In genomic region chr14:118272594-118273555, GRCm38 (mm10) we compare ENCODE assay signal across 26 mouse cellular contexts. TPM values are rescaled to one million over a fixed set of nuclear protein-coding genes. Genes with fewer than 3 reads are reported as not detected.
DNase-seq lines count a peak whose midpoint lies in the region; ATAC-seq and TF ChIP-seq lines count a peak whose summit lies in the region.
"Had no signal": no experiment of that assay in that cellular context is flagged by ENCODE, and none has a peak within 500 bp of the region (broad histone marks: within the 10 kb centered on the region; RNA-seq: fewer than 3 reads in every experiment).

No protein-coding gene starts in this region.

- H3K9ac ChIP-seq in MEL (ENCODE audit: control insufficient read depth, low read depth, low read length, poor library complexity, severe bottlenecking): no peak overlapping the region
- no peak overlapping the region for H3K9ac ChIP-seq in intestine, postnatal 0 days (ENCODE audit: low read depth, low read length)
- no peak overlapping the region for H3K9ac ChIP-seq in stomach, embryonic 16.5 days (ENCODE audit: low read length)
- H3K9ac ChIP-seq in forebrain, embryonic 16.5 days (replicated peaks; ENCODE audit: low read depth, low read length): no peak overlapping the region
- H3K9ac ChIP-seq in midbrain, postnatal 0 days (replicated peaks; ENCODE audit: low read length, poor library complexity, severe bottlenecking): no peak overlapping the region
- H3K9ac ChIP-seq: embryonic facial prominence, embryonic 13.5 days; forebrain, embryonic 12.5 days; forebrain, postnatal 0 days; heart, embryonic 12.5 days; hindbrain, embryonic 15.5 days had no signal

- H3K4me2 ChIP-seq in intestine, postnatal 0 days (replicated peaks; ENCODE audit: low read depth): no peak overlapping the region
- no peak overlapping the region for H3K4me2 ChIP-seq in stomach, embryonic 16.5 days (ENCODE audit: low read depth, low read length)
- H3K4me2 ChIP-seq in forebrain, embryonic 16.5 days (ENCODE audit: low read length): no peak overlapping the region
- no peak overlapping the region for H3K4me2 ChIP-seq in midbrain, postnatal 0 days (ENCODE audit: low read depth, low read length, poor library complexity, severe bottlenecking)
- H3K4me2 ChIP-seq: embryonic facial prominence, embryonic 13.5 days; forebrain, embryonic 12.5 days; heart, embryonic 12.5 days; hindbrain, embryonic 15.5 days had no signal

- no peak for TF ChIP-seq POLR2A in MEL (IDR thresholded peaks at IDR 0.05; ENCODE audit: control insufficient read depth in 1 of 2, insufficient read depth in 1 of 2, low read depth in 1 of 2, low read length in 2 of 2, poor library complexity in 1 of 2)

- no peaks in the 10 kb centered on the region for H3K79me2 ChIP-seq in MEL (ENCODE audit: control insufficient read depth, insufficient read depth, low read length, poor library complexity)

- 44% methylated on average over 6 of the region's 6 CpGs for WGBS in intestine, postnatal 0 days
- 57% methylated on average over 6 of the region's 6 CpGs for WGBS in stomach, embryonic 16.5 days
- 89% methylated on average over 6 of the region's 6 CpGs for WGBS in forebrain, embryonic 16.5 days
- WGBS in midbrain, postnatal 0 days: 86% methylated on average over 6 of the region's 6 CpGs

- no peak for TF ChIP-seq RAD21 in MEL (IDR thresholded peaks at IDR 0.05; ENCODE audit: low read depth, low read length)

- ATAC-seq in common myeloid progenitor, adult 5-6 weeks (replicated peaks; ENCODE audit: low read depth, poor library complexity, severe bottlenecking): 0 out of 2 replicates have a peak, but pooled peaks have one; percentile 18
- peak; percentile 70 for ATAC-seq in intestine, postnatal 0 days
- ATAC-seq in stomach, embryonic 16.5 days (ENCODE audit: insufficient read depth, low FRiP score): peak; percentile 68; the same call in 1 of the 2 replicates
- no peak for ATAC-seq in forebrain, embryonic 16.5 days
- no peak for ATAC-seq in midbrain, postnatal 0 days (ENCODE audit: low FRiP score)
- ATAC-seq: forebrain, postnatal 0 days had no signal

- peak; percentile 5 for DNase-seq in MEL (ENCODE audit: low read depth, low spot score)
- DNase-seq in adrenal gland, adult 18-20 months (ENCODE audit: low spot score in 2 of 2): no peak
- no peak for DNase-seq in midbrain, postnatal 0 days (ENCODE audit: low spot score)
- DNase-seq: adrenal gland, postnatal 10 days; cerebellum, adult 11-12 months; cerebellum, adult 9-10 months; cerebellum, postnatal 25 days; forebrain, postnatal 0 days; gastrocnemius, postnatal 14 days had no signal

- H3K36me3 ChIP-seq in MEL (ENCODE audit: control insufficient read depth in 1 of 2, insufficient read depth in 2 of 2, low read length in 2 of 2): no peaks in the 10 kb centered on the region
- H3K36me3 ChIP-seq in intestine, postnatal 0 days (ENCODE audit: control insufficient read depth, insufficient read depth): no peaks in the 10 kb centered on the region
- H3K36me3 ChIP-seq in stomach, embryonic 16.5 days (ENCODE audit: control insufficient read depth, insufficient read depth, low read length): no peaks in the 10 kb centered on the region
- no peaks in the 10 kb centered on the region for H3K36me3 ChIP-seq in forebrain, embryonic 16.5 days (ENCODE audit: control insufficient read depth, insufficient read depth)
- H3K36me3 ChIP-seq in midbrain, postnatal 0 days (ENCODE audit: insufficient read depth, low read length): no peaks in the 10 kb centered on the region
- H3K36me3 ChIP-seq: embryonic facial prominence, embryonic 13.5 days; forebrain, embryonic 12.5 days; heart, embryonic 12.5 days; hindbrain, embryonic 15.5 days had no signal

- H3K4me1 ChIP-seq in MEL (ENCODE audit: control insufficient read depth in 1 of 2, insufficient read depth in 2 of 2, low read length in 2 of 2): no peaks in the 10 kb centered on the region
- no peaks in the 10 kb centered on the region for H3K4me1 ChIP-seq in intestine, postnatal 0 days (replicated peaks; ENCODE audit: control insufficient read depth, insufficient read depth, low read length)
- H3K4me1 ChIP-seq in stomach, embryonic 16.5 days (ENCODE audit: control insufficient read depth, insufficient read depth, low read length): no peaks in the 10 kb centered on the region
- H3K4me1 ChIP-seq in forebrain, embryonic 16.5 days (replicated peaks; ENCODE audit: control insufficient read depth, insufficient read depth, low read length): no peaks in the 10 kb centered on the region
- no peaks in the 10 kb centered on the region for H3K4me1 ChIP-seq in midbrain, postnatal 0 days (ENCODE audit: insufficient read depth, low read length)
- H3K4me1 ChIP-seq: embryonic facial prominence, embryonic 13.5 days; forebrain, embryonic 12.5 days; heart, embryonic 12.5 days; hindbrain, embryonic 15.5 days had no signal

- H3K27ac ChIP-seq in MEL (ENCODE audit: control insufficient read depth, low read depth, low read length): no peak overlapping the region
- H3K27ac ChIP-seq in intestine, postnatal 0 days (ENCODE audit: low read depth, low read length): no peak overlapping the region
- H3K27ac ChIP-seq in stomach, embryonic 16.5 days (ENCODE audit: low read length): peak overlapping the region; percentile 53; the same call in 1 of the 2 replicates
- H3K27ac ChIP-seq in forebrain, embryonic 16.5 days (ENCODE audit: low read length): no peak overlapping the region
- no peak overlapping the region for H3K27ac ChIP-seq in midbrain, postnatal 0 days (ENCODE audit: low read depth, low read length)
- H3K27ac ChIP-seq: embryonic facial prominence, embryonic 13.5 days; forebrain, embryonic 12.5 days; hindbrain, embryonic 15.5 days had no signal

- no peak for TF ChIP-seq EP300 in MEL (IDR thresholded peaks at IDR 0.05; ENCODE audit: low read depth in 1 of 2, low read length in 2 of 2)

- no peaks in the 10 kb centered on the region for H3K9me3 ChIP-seq in MEL (replicated peaks; ENCODE audit: insufficient read depth, low read length)
- no peaks in the 10 kb centered on the region for H3K9me3 ChIP-seq in intestine, postnatal 0 days (ENCODE audit: control insufficient read depth)
- no peaks in the 10 kb centered on the region for H3K9me3 ChIP-seq in stomach, embryonic 16.5 days (replicated peaks; ENCODE audit: control insufficient read depth, low read length)
- H3K9me3 ChIP-seq in forebrain, embryonic 16.5 days (ENCODE audit: control insufficient read depth, low read length): no peaks in the 10 kb centered on the region
- no peaks in the 10 kb centered on the region for H3K9me3 ChIP-seq in midbrain, postnatal 0 days (ENCODE audit: low read length)
- H3K9me3 ChIP-seq: embryonic facial prominence, embryonic 13.5 days; forebrain, embryonic 12.5 days; heart, embryonic 12.5 days; hindbrain, embryonic 15.5 days had no signal

- no peak overlapping the region for H3K4me3 ChIP-seq in MEL (ENCODE audit: control insufficient read depth in 1 of 2, insufficient read depth in 1 of 2, low read depth in 2 of 2, low read length in 2 of 2)
- no peak overlapping the region for H3K4me3 ChIP-seq in intestine, postnatal 0 days (ENCODE audit: low read depth, low read length)
- H3K4me3 ChIP-seq in stomach, embryonic 16.5 days (replicated peaks; ENCODE audit: low read length): no peak overlapping the region
- no peak overlapping the region for H3K4me3 ChIP-seq in forebrain, embryonic 16.5 days (replicated peaks; ENCODE audit: low read length)
- no peak overlapping the region for H3K4me3 ChIP-seq in midbrain, postnatal 0 days (ENCODE audit: low read depth, low read length)
- H3K4me3 ChIP-seq: embryonic facial prominence, embryonic 13.5 days; forebrain, embryonic 12.5 days; heart, embryonic 12.5 days; hindbrain, embryonic 15.5 days had no signal

- no peaks in the 10 kb centered on the region; a peak in 1 of 4 replicates for H3K27me3 ChIP-seq in MEL (ENCODE audit: control insufficient read depth in 1 of 2, insufficient read depth in 2 of 2, low read length in 2 of 2)
- H3K27me3 ChIP-seq in intestine, postnatal 0 days (replicated peaks; ENCODE audit: control insufficient read depth, insufficient read depth, low read length): no peaks in the 10 kb centered on the region
- no peaks in the 10 kb centered on the region for H3K27me3 ChIP-seq in stomach, embryonic 16.5 days (ENCODE audit: control insufficient read depth, insufficient read depth, low read length)
- H3K27me3 ChIP-seq in forebrain, embryonic 16.5 days (replicated peaks; ENCODE audit: control insufficient read depth, insufficient read depth, low read length): no peaks in the 10 kb centered on the region
- no peaks in the 10 kb centered on the region for H3K27me3 ChIP-seq in midbrain, postnatal 0 days (ENCODE audit: insufficient read depth, low read length)
- H3K27me3 ChIP-seq: embryonic facial prominence, embryonic 13.5 days; heart, embryonic 12.5 days; hindbrain, embryonic 15.5 days had no signal

- no peak for TF ChIP-seq CTCF in MEL (IDR thresholded peaks at IDR 0.05 in 2 of 3, conservative IDR thresholded peaks at IDR 0.05 in 1 of 3; ENCODE audit: control insufficient read depth in 1 of 3, insufficient read depth in 1 of 3, low read depth in 2 of 3, low read length in 3 of 3, poor library complexity in 1 of 3, severe bottlenecking in 1 of 3)
- no peak for TF ChIP-seq CTCF in intestine, postnatal 0 days (IDR thresholded peaks at IDR 0.05; ENCODE audit: low read depth)
- no peak for TF ChIP-seq CTCF in midbrain, postnatal 0 days (IDR thresholded peaks at IDR 0.05)

RNA-seq across cellular contexts. Expression of gene Gm9376, which starts 6.1 kb away (rescaled TPM):
- not detected in 2 replicates for total RNA-seq in MEL (2012; rRNA removed)
- not detected for polyA plus RNA-seq in MEL (2012; ENCODE audit: insufficient read depth in 1 of 2, insufficient read length in 2 of 2, low read depth in 1 of 2, low replicate concordance in 2 of 2, missing spikeins in 1 of 2)
- not detected in 2 replicates for total RNA-seq in common myeloid progenitor, adult 5-6 weeks (2017)
- polyA plus RNA-seq in intestine, postnatal 0 days (2015; fragmentation: Nextera tagmentation; extraction: Ambion mirVana): not detected in 2 replicates
- polyA plus RNA-seq in stomach, embryonic 16.5 days (2015; fragmentation: Nextera tagmentation; extraction: Ambion mirVana): not detected in 2 replicates
- not detected for total RNA-seq in adrenal gland, adult 18-20 months (2021)
- polyA plus RNA-seq in forebrain, embryonic 16.5 days (2015; fragmentation: Nextera tagmentation; extraction: Ambion mirVana): not detected in 2 replicates
- total RNA-seq in midbrain, postnatal 0 days (2014; rRNA removed): not detected in 2 replicates
- not detected in 2 replicates for polyA plus RNA-seq in midbrain, postnatal 0 days (2015; fragmentation: Nextera tagmentation; extraction: Ambion mirVana)
- total RNA-seq: adrenal gland, postnatal 10 days; adrenal gland, postnatal 4 days; ES-E14; forebrain, postnatal 0 days; gastrocnemius, adult 18-20 months; gastrocnemius, postnatal 14 days; heart, adult 8-10 months; heart, postnatal 25 days had no signal
- polyA plus RNA-seq: brain, embryonic 14.5 days; embryonic facial prominence, embryonic 13.5 days; forebrain, embryonic 12.5 days; forebrain, postnatal 0 days; gonadal fat pad, adult 2 months; heart, embryonic 12.5 days; heart, embryonic 16.5 days; hindbrain, embryonic 11.5 days; hindbrain, embryonic 15.5 days had no signal

RNA-seq across cellular contexts. Expression of gene Sox21, which starts 36.0 kb away (rescaled TPM):
- not detected in 2 replicates for total RNA-seq in MEL (2012; rRNA removed)
- not detected for polyA plus RNA-seq in MEL (2012; ENCODE audit: insufficient read depth in 1 of 2, insufficient read length in 2 of 2, low read depth in 1 of 2, low replicate concordance in 2 of 2, missing spikeins in 1 of 2)
- total RNA-seq in common myeloid progenitor, adult 5-6 weeks (2017): not detected in 2 replicates
- 0.07 and 0.13 TPM in 2 replicates for polyA plus RNA-seq in intestine, postnatal 0 days (2015; fragmentation: Nextera tagmentation; extraction: Ambion mirVana)
- 3.2 and 3.7 TPM in 2 replicates for polyA plus RNA-seq in stomach, embryonic 16.5 days (2015; fragmentation: Nextera tagmentation; extraction: Ambion mirVana)
- not detected for total RNA-seq in adrenal gland, adult 18-20 months (2021)
- 4.8 and 5.9 TPM in 2 replicates for polyA plus RNA-seq in forebrain, embryonic 16.5 days (2015; fragmentation: Nextera tagmentation; extraction: Ambion mirVana)
- 27.8 and 37.9 TPM in 2 replicates for total RNA-seq in midbrain, postnatal 0 days (2014; rRNA removed)
- polyA plus RNA-seq in midbrain, postnatal 0 days (2015; fragmentation: Nextera tagmentation; extraction: Ambion mirVana): 6.4 and 7.4 TPM in 2 replicates
- total RNA-seq: adrenal gland, postnatal 10 days; gastrocnemius, adult 18-20 months; gastrocnemius, postnatal 14 days; heart, adult 8-10 months; heart, postnatal 25 days had no signal

Comparison
In these comparisons a context has a peak if more than half of its experiments do, and no peak if none do; other contexts are left out.
1. ATAC-seq: peak in common myeloid progenitor, adult 5-6 weeks (single experiment), intestine, postnatal 0 days (single experiment) and stomach, embryonic 16.5 days (single experiment); none in forebrain, embryonic 16.5 days (single experiment) and midbrain, postnatal 0 days (single experiment).